Mouse (Mus musculus) bone marrow macrophage, adult 2 months (primary cell): ENCODE results near the gene Gramd4.

Experiments used
- CTCF ChIP-seq: IDR thresholded peaks from 2 replicates; pipeline ENCODE4 v1.5.1; 2012; ENCODE audit warnings: low read depth, mild to moderate bottlenecking, low read length, moderate library complexity
- POLR2A ChIP-seq: IDR thresholded peaks from 2 replicates; pipeline ENCODE4 v1.6.1; 2012; ENCODE audit warnings: mild to moderate bottlenecking, low read depth, low read length, borderline replicate concordance

DNA sequence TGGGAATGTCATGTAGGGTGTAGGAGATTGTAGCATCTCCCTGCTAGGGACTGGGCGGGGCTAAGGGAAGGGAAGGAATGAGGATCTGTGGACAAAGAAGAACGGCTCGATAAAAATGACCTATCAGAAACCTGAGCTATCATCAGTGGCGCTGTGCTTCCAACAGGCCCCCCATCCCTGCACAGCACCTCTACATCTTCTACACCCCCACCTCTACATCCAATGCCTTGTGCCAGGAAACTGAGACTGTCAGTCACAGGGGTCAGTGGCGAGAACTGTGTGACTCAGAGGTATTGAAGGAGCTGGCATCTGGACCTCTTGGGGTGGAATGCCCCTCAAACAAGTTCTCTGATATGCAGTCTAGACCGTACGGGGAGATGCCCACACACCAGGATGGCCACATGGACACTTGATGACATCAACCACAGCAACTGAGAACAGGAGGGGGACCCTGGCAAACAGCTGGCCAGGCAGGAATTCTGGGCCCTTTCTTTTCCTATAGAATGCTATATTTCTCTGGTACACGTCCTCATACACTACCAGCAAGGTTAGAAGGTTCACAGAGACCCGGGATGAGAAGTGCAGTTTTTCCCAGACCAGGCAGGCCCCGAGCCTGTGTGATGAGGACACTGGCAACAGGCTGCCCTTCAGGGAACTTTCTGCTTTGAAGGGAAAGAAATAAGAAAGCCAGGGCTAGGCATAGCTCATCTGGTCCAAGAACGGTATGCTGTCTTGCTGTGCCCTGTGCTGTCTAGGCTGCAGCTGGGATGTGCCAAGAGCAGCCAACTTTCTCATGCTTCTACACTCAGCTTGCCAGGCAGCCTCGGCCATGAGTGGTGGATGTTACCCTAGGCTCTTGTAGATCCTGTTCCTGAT is 111.7 kb downstream of the Gramd4 start:
- TF ChIP-seq CTCF (no peak), POLR2A (no peak)
